13 mouse cellular contexts compared by ENCODE assay signal in genomic region chr4:34437316-34437715, GRCm38 (mm10).
"Had no signal": no experiment of that assay in that cellular context is flagged by ENCODE, and none has a peak within 500 bp of the region (broad histone marks: within the 10 kb centered on the region; RNA-seq: fewer than 3 reads in every experiment).

No protein-coding gene starts in this region.

- H3K4me1 ChIP-seq: midbrain, embryonic 10.5 days; midbrain, embryonic 12.5 days; midbrain, embryonic 15.5 days; neural tube, embryonic 12.5 days had no signal

- H3K9ac ChIP-seq: lung, embryonic 14.5 days; midbrain, embryonic 12.5 days; midbrain, embryonic 15.5 days; neural tube, embryonic 12.5 days had no signal

- H3K27me3 ChIP-seq: midbrain, embryonic 12.5 days; midbrain, embryonic 15.5 days; neural tube, embryonic 12.5 days had no signal

- DNase-seq: lung, adult 18-20 months; lung, embryonic 14.5 days; lung, postnatal 10 days; lung, postnatal 4 days; right cerebral cortex, postnatal 14 days; spleen, adult 18-20 months; thymus, adult 18-20 months; thymus, postnatal 14 days; thymus, postnatal 36 days had no signal

- H3K9me3 ChIP-seq: midbrain, embryonic 10.5 days; midbrain, embryonic 12.5 days; midbrain, embryonic 15.5 days; neural tube, embryonic 12.5 days had no signal

- H3K4me2 ChIP-seq: lung, embryonic 14.5 days; midbrain, embryonic 12.5 days; midbrain, embryonic 15.5 days; neural tube, embryonic 12.5 days had no signal

- ATAC-seq: midbrain, embryonic 15.5 days had no signal

- H3K27ac ChIP-seq: midbrain, embryonic 10.5 days; midbrain, embryonic 12.5 days; midbrain, embryonic 15.5 days; neural tube, embryonic 12.5 days had no signal

- H3K36me3 ChIP-seq: midbrain, embryonic 10.5 days; midbrain, embryonic 12.5 days; midbrain, embryonic 15.5 days; neural tube, embryonic 12.5 days had no signal

- H3K4me3 ChIP-seq: midbrain, embryonic 10.5 days; midbrain, embryonic 12.5 days; midbrain, embryonic 15.5 days; neural tube, embryonic 12.5 days had no signal
